Mouse (Mus musculus) neural tube, embryonic 12.5 days (tissue): ENCODE measurements around the gene Lpcat4. TPM values are rescaled to one million over a fixed set of nuclear protein-coding genes. Genes with fewer than 3 reads are reported as not detected.

Experiments
- ATAC-seq: fragments of 200-750 bp; cut with Nextera tagmentation; 2 replicates; pipeline ENCODE4 v1.8.0; 2017; ENCODE audit warnings: low read depth, mild to moderate bottlenecking, moderate TSS enrichment, moderate library complexity; ENCODE audit not compliant: low FRiP score
- H3K27ac ChIP-seq: fragments of 300-500 bp; sonication (generic); 2 replicates; pipeline ENCODE4 v1.5.1; 2016
- H3K27me3 ChIP-seq: fragments of 300-500 bp; sonication (generic); replicated peaks from 2 replicates; pipeline ENCODE4 v1.6.1; 2016; ENCODE audit warnings: mild to moderate bottlenecking
- H3K36me3 ChIP-seq: fragments of 300-500 bp; sonication (generic); 2 replicates; pipeline ENCODE4 v1.6.1; 2016; ENCODE audit warnings: mild to moderate bottlenecking
- H3K4me1 ChIP-seq: fragments of 300-500 bp; sonication (generic); 2 replicates; pipeline ENCODE4 v1.6.1; 2016
- H3K4me2 ChIP-seq: fragments of 300-500 bp; sonication (generic); replicated peaks from 2 replicates; pipeline ENCODE4 v1.6.1; 2016; ENCODE audit warnings: mild to moderate bottlenecking
- H3K4me3 ChIP-seq: fragments of 300-500 bp; sonication (generic); 2 replicates; pipeline ENCODE4 v1.5.1; 2016
- H3K9ac ChIP-seq: fragments of 300-500 bp; sonication (generic); 2 replicates; pipeline ENCODE4 v1.6.1; 2016; ENCODE audit warnings: mild to moderate bottlenecking
- H3K9me3 ChIP-seq: fragments of 300-500 bp; sonication (generic); 2 replicates; pipeline ENCODE4 v1.6.1; 2016; ENCODE audit warnings: mild to moderate bottlenecking
- WGBS: fragments of 180-500 bp; shearing (Covaris S2); methylation state at CpG from one replicate; pipeline ENCODE4 v1.1.7; 2016; 5-methylcytosine and 5-hydroxymethylcytosine counted together
- polyA plus RNA-seq: library from polyadenylated mRNA; unstranded; fragments of >200 nt; fragmentation: Nextera tagmentation; extraction: Ambion mirVana; gene quantifications from 2 replicates; pipeline ENCODE4 v1.2.1, GENCODE M21; 2016

The Lpcat4 gene
- polyA plus RNA-seq: 15.9 and 16.8 TPM in 2 replicates

- Histone ChIP-seq H3K4me2 (peak within 1 kb of the TSS; percentile 89), H3K36me3 (peaks cover 7% of the 10 kb centered on the region), H3K9ac (peak within 1 kb of the TSS; percentile 86), H3K27ac (peak within 1 kb of the TSS; percentile 95), H3K27me3 (no peaks in the 10 kb centered on the region), H3K4me1 (peaks cover 12% of the 10 kb centered on the region; the same call in 1 of the 2 replicates), H3K4me3 (peak within 1 kb of the TSS; percentile 77), H3K9me3 (no peaks in the 10 kb centered on the region)
- under 1% methylated on average over 94 of the region's 94 CpGs for WGBS
- ATAC-seq: peak; percentile 87
Observed at GRCm38 (mm10) chr2:112239212-112239934, at the start of gene Lpcat4. Gene Lpcat4 (plus strand): TSS chr2:112239468.

- H3K4me1 ChIP-seq: no peaks in the 10 kb centered on the region
- ATAC-seq: peak; percentile 85
- no peak overlapping the region for H3K27ac ChIP-seq
- 3% methylated on average over 2 of the region's 2 CpGs for WGBS
- H3K4me3 ChIP-seq: no peak overlapping the region
- no peak overlapping the region for H3K9ac ChIP-seq
- H3K4me2 ChIP-seq: no peak overlapping the region
- no peaks in the 10 kb centered on the region for H3K27me3 ChIP-seq
- no peaks in the 10 kb centered on the region for H3K9me3 ChIP-seq
- no peaks in the 10 kb centered on the region for H3K36me3 ChIP-seq
Observed at GRCm38 (mm10) chr2:112196859-112197258, 42.4 kb upstream of the Lpcat4 start.

- Histone ChIP-seq H3K4me1 (no peaks in the 10 kb centered on the region), H3K27me3 (no peaks in the 10 kb centered on the region), H3K36me3 (no peaks in the 10 kb centered on the region), H3K27ac (no peak overlapping the region), H3K4me3 (no peak overlapping the region), H3K9ac (no peak overlapping the region), H3K4me2 (no peak overlapping the region), H3K9me3 (no peaks in the 10 kb centered on the region)
- WGBS: 79% methylated on average over 6 of the region's 6 CpGs
- no peak for ATAC-seq
Observed at GRCm38 (mm10) chr2:112203056-112203455, 36.2 kb upstream of the Lpcat4 start.

- H3K27ac ChIP-seq: no peak overlapping the region
- H3K4me2 ChIP-seq: no peak overlapping the region
- H3K9ac ChIP-seq: no peak overlapping the region
- H3K4me3 ChIP-seq: no peak overlapping the region
- no peak for ATAC-seq
- H3K4me1 ChIP-seq: no peaks in the 10 kb centered on the region
- WGBS: 83% methylated on average over 6 of the region's 6 CpGs
- H3K9me3 ChIP-seq: no peaks in the 10 kb centered on the region
- no peaks in the 10 kb centered on the region for H3K36me3 ChIP-seq
- H3K27me3 ChIP-seq: no peaks in the 10 kb centered on the region
Observed at GRCm38 (mm10) chr2:112210142-112210541, 29.1 kb upstream of the Lpcat4 start.

GRCm38 (mm10) chr2:112210699-112211098 is 28.6 kb upstream of the Lpcat4 start:
- 86% methylated on average over 2 of the region's 2 CpGs for WGBS
- Histone ChIP-seq H3K36me3 (no peaks in the 10 kb centered on the region), H3K27me3 (no peaks in the 10 kb centered on the region), H3K4me3 (no peak overlapping the region), H3K9me3 (no peaks in the 10 kb centered on the region), H3K4me2 (no peak overlapping the region), H3K4me1 (no peaks in the 10 kb centered on the region), H3K9ac (no peak overlapping the region), H3K27ac (no peak overlapping the region)
- ATAC-seq: no peak

- Histone ChIP-seq H3K36me3 (no peaks in the 10 kb centered on the region), H3K9me3 (no peaks in the 10 kb centered on the region), H3K4me1 (no peaks in the 10 kb centered on the region), H3K27ac (no peak overlapping the region), H3K4me2 (no peak overlapping the region), H3K4me3 (no peak overlapping the region), H3K9ac (no peak overlapping the region), H3K27me3 (no peaks in the 10 kb centered on the region)
- ATAC-seq: 0 out of 2 replicates have a peak, but pooled peaks have one; percentile 50
- 11% methylated on average over 1 of the region's 1 CpGs for WGBS
Observed at GRCm38 (mm10) chr2:112215977-112216376, 23.3 kb upstream of the Lpcat4 start.

GRCm38 (mm10) chr2:112217614-112218013 is 21.7 kb upstream of the Lpcat4 start:
- Histone ChIP-seq H3K4me2 (no peak overlapping the region), H3K4me3 (no peak overlapping the region), H3K9ac (no peak overlapping the region), H3K27ac (no peak overlapping the region), H3K4me1 (no peaks in the 10 kb centered on the region), H3K27me3 (no peaks in the 10 kb centered on the region), H3K36me3 (no peaks in the 10 kb centered on the region), H3K9me3 (no peaks in the 10 kb centered on the region)
- no peak for ATAC-seq
- WGBS: 82% methylated on average over 6 of the region's 6 CpGs

- H3K4me2 ChIP-seq: no peak overlapping the region
- no peaks in the 10 kb centered on the region for H3K36me3 ChIP-seq
- no peak overlapping the region for H3K4me3 ChIP-seq
- H3K4me1 ChIP-seq: no peaks in the 10 kb centered on the region
- no peaks in the 10 kb centered on the region for H3K9me3 ChIP-seq
- no peak for ATAC-seq
- no peak overlapping the region for H3K9ac ChIP-seq
- no peaks in the 10 kb centered on the region for H3K27me3 ChIP-seq
- WGBS: 89% methylated on average over 5 of the region's 5 CpGs
- H3K27ac ChIP-seq: no peak overlapping the region
Observed at GRCm38 (mm10) chr2:112220880-112221279, 18.4 kb upstream of the Lpcat4 start.

GRCm38 (mm10) chr2:112222607-112223006 is 16.7 kb upstream of the Lpcat4 start:
- ATAC-seq: no peak
- WGBS: 80% methylated on average over 5 of the region's 5 CpGs

GRCm38 (mm10) chr2:112224356-112224755 is 14.9 kb upstream of the Lpcat4 start:
- Histone ChIP-seq H3K4me2 (no peak overlapping the region), H3K27me3 (no peaks in the 10 kb centered on the region), H3K4me1 (no peaks in the 10 kb centered on the region), H3K9ac (no peak overlapping the region), H3K27ac (no peak overlapping the region), H3K9me3 (no peaks in the 10 kb centered on the region), H3K36me3 (no peaks in the 10 kb centered on the region), H3K4me3 (no peak overlapping the region)
- WGBS: 66% methylated on average over 4 of the region's 4 CpGs
- ATAC-seq: no peak

More at GRCm38 (mm10) chr2:112222607-112223006, 16.7 kb upstream of the Lpcat4 start:
- Histone ChIP-seq H3K9ac (no peak overlapping the region), H3K4me3 (no peak overlapping the region), H3K4me2 (no peak overlapping the region), H3K27ac (no peak overlapping the region), H3K9me3 (no peaks in the 10 kb centered on the region), H3K27me3 (no peaks in the 10 kb centered on the region), H3K36me3 (no peaks in the 10 kb centered on the region), H3K4me1 (no peaks in the 10 kb centered on the region)

- H3K27ac ChIP-seq: no peak overlapping the region
- no peak overlapping the region for H3K9ac ChIP-seq
- H3K27me3 ChIP-seq: no peaks in the 10 kb centered on the region
- H3K36me3 ChIP-seq: no peaks in the 10 kb centered on the region
- 71% methylated on average over 1 of the region's 1 CpGs for WGBS
- no peaks in the 10 kb centered on the region for H3K9me3 ChIP-seq
- no peak for ATAC-seq
- no peak overlapping the region for H3K4me2 ChIP-seq
- no peak overlapping the region for H3K4me3 ChIP-seq
- H3K4me1 ChIP-seq: no peaks in the 10 kb centered on the region
Observed at GRCm38 (mm10) chr2:112232623-112233022, 6.6 kb upstream of the Lpcat4 start.

GRCm38 (mm10) chr2:112236620-112237019 is 2.6 kb upstream of the Lpcat4 start:
- Histone ChIP-seq H3K4me3 (no peak overlapping the region), H3K4me2 (no peak overlapping the region), H3K4me1 (peaks cover 12% of the 10 kb centered on the region; the same call in 1 of the 2 replicates), H3K36me3 (no peaks in the 10 kb centered on the region), H3K9ac (no peak overlapping the region), H3K27me3 (no peaks in the 10 kb centered on the region), H3K27ac (no peak overlapping the region), H3K9me3 (no peaks in the 10 kb centered on the region)
- ATAC-seq: no peak
- 87% methylated on average over 2 of the region's 2 CpGs for WGBS

GRCm38 (mm10) chr2:112238006-112238405 is 1.3 kb upstream of the Lpcat4 start:
- Histone ChIP-seq H3K27ac (no peak overlapping the region), H3K27me3 (no peaks in the 10 kb centered on the region), H3K9me3 (no peaks in the 10 kb centered on the region), H3K4me2 (no peak overlapping the region), H3K36me3 (no peaks in the 10 kb centered on the region; the same call in 1 of the 2 replicates), H3K9ac (no peak overlapping the region), H3K4me1 (peaks cover 12% of the 10 kb centered on the region; the same call in 1 of the 2 replicates), H3K4me3 (no peak overlapping the region)
- no peak for ATAC-seq
- WGBS: 14% methylated on average over 4 of the region's 4 CpGs
